Mouse (Mus musculus): ENCODE results near the gene Prap1. TPM values are rescaled to one million over a fixed set of nuclear protein-coding genes. Genes with fewer than 3 reads are reported as not detected.

Prap1 gene
- 4,234 and 4,267 TPM in 2 replicates for polyA plus RNA-seq (2015; fragmentation: Nextera tagmentation; extraction: Ambion mirVana)

GRCm38 (mm10) chr7:140092924-140093528 lies at the start of gene Prap1:
Prap1 (plus strand) TSS chr7:140093395.
- Histone ChIP-seq H3K4me2 (replicated peaks; ENCODE audit: low read depth) (peak within 1 kb of the TSS; percentile 66), H3K4me3 (ENCODE audit: low read depth, low read length) (peak within 1 kb of the TSS; percentile 41), H3K27ac (ENCODE audit: low read depth, low read length) (peak within 1 kb of the TSS; percentile 62), H3K36me3 (ENCODE audit: control insufficient read depth, insufficient read depth) (peaks cover 16% of the 10 kb centered on the region), H3K9me3 (ENCODE audit: control insufficient read depth) (no peaks in the 10 kb centered on the region), H3K9ac (ENCODE audit: low read depth, low read length) (no peak within 1 kb of the TSS), H3K4me1 (replicated peaks; ENCODE audit: control insufficient read depth, insufficient read depth, low read length) (no peaks in the 10 kb centered on the region), H3K27me3 (replicated peaks; ENCODE audit: control insufficient read depth, insufficient read depth, low read length) (no peaks in the 10 kb centered on the region)
- peak; percentile 55 for ATAC-seq
- WGBS: 38% methylated on average over 5 of the region's 5 CpGs
- TF ChIP-seq CTCF (IDR thresholded peaks at IDR 0.05; ENCODE audit: low read depth): no peak

GRCm38 (mm10) chr7:140045546-140045945 lies 47.6 kb upstream of the Prap1 start:
- H3K9me3 ChIP-seq (ENCODE audit: control insufficient read depth): no peaks in the 10 kb centered on the region
- H3K27me3 ChIP-seq (replicated peaks; ENCODE audit: control insufficient read depth, insufficient read depth, low read length): peaks cover 64% of the 10 kb centered on the region
- no peak for TF ChIP-seq CTCF (IDR thresholded peaks at IDR 0.05; ENCODE audit: low read depth)
- WGBS: 68% methylated on average over 4 of the region's 4 CpGs
- H3K27ac ChIP-seq (ENCODE audit: low read depth, low read length): no peak overlapping the region
- H3K4me3 ChIP-seq (ENCODE audit: low read depth, low read length): no peak overlapping the region
- H3K4me2 ChIP-seq (replicated peaks; ENCODE audit: low read depth): no peak overlapping the region
- peaks cover 4% of the 10 kb centered on the region; the same call in 1 of the 2 replicates for H3K4me1 ChIP-seq (replicated peaks; ENCODE audit: control insufficient read depth, insufficient read depth, low read length)
- no peak for ATAC-seq
- H3K36me3 ChIP-seq (ENCODE audit: control insufficient read depth, insufficient read depth): peaks cover 2% of the 10 kb centered on the region; the same call in 1 of the 2 replicates
- no peak overlapping the region for H3K9ac ChIP-seq (ENCODE audit: low read depth, low read length)

- no peak for ATAC-seq
- peaks cover 82% of the 10 kb centered on the region for H3K27me3 ChIP-seq (replicated peaks; ENCODE audit: control insufficient read depth, insufficient read depth, low read length)
- H3K4me3 ChIP-seq (ENCODE audit: low read depth, low read length): peak overlapping the region; percentile 52
- no peaks in the 10 kb centered on the region for H3K36me3 ChIP-seq (ENCODE audit: control insufficient read depth, insufficient read depth)
- no peak overlapping the region for H3K27ac ChIP-seq (ENCODE audit: low read depth, low read length)
- H3K9me3 ChIP-seq (ENCODE audit: control insufficient read depth): no peaks in the 10 kb centered on the region
- 2% methylated on average over 33 of the region's 33 CpGs for whole genome bisulfite sequencing
- H3K4me1 ChIP-seq (replicated peaks; ENCODE audit: control insufficient read depth, insufficient read depth, low read length): peaks cover 4% of the 10 kb centered on the region; the same call in 1 of the 2 replicates
- peak overlapping the region; percentile 85 for H3K4me2 ChIP-seq (replicated peaks; ENCODE audit: low read depth)
- no peak overlapping the region for H3K9ac ChIP-seq (ENCODE audit: low read depth, low read length)
- no peak for TF ChIP-seq CTCF (IDR thresholded peaks at IDR 0.05; ENCODE audit: low read depth)
These were observed 45.3 kb upstream of the Prap1 start for GRCm38 (mm10) chr7:140047811-140048311.

GRCm38 (mm10) chr7:140048361-140049114 lies 44.7 kb upstream of the Prap1 start, which contains the start of gene Msx3:
Msx3 (minus strand) TSS chr7:140049089.
- H3K9ac ChIP-seq (ENCODE audit: low read depth, low read length): no peak within 1 kb of the TSS
- H3K4me3 ChIP-seq (ENCODE audit: low read depth, low read length): peak within 1 kb of the TSS; percentile 52
- H3K36me3 ChIP-seq (ENCODE audit: control insufficient read depth, insufficient read depth): no peaks in the 10 kb centered on the region

GRCm38 (mm10) chr7:140049115-140049689 lies 44.0 kb upstream of the Prap1 start:
- 0 out of 2 replicates have a peak, but pooled peaks have one; percentile 16 for ATAC-seq
- Histone ChIP-seq H3K36me3 (ENCODE audit: control insufficient read depth, insufficient read depth) (no peaks in the 10 kb centered on the region), H3K27me3 (replicated peaks; ENCODE audit: control insufficient read depth, insufficient read depth, low read length) (peaks cover 86% of the 10 kb centered on the region), H3K9me3 (ENCODE audit: control insufficient read depth) (no peaks in the 10 kb centered on the region), H3K4me3 (ENCODE audit: low read depth, low read length) (peak overlapping the region; percentile 52), H3K9ac (ENCODE audit: low read depth, low read length) (no peak overlapping the region), H3K4me2 (replicated peaks; ENCODE audit: low read depth) (peak overlapping the region; percentile 85), H3K27ac (ENCODE audit: low read depth, low read length) (no peak overlapping the region), H3K4me1 (replicated peaks; ENCODE audit: control insufficient read depth, insufficient read depth, low read length) (peaks cover 4% of the 10 kb centered on the region; the same call in 1 of the 2 replicates)
- WGBS: under 1% methylated on average over 34 of the region's 34 CpGs
- TF ChIP-seq CTCF (IDR thresholded peaks at IDR 0.05; ENCODE audit: low read depth): no peak

More at GRCm38 (mm10) chr7:140048361-140049114, 44.7 kb upstream of the Prap1 start, which contains the start of gene Msx3:
- under 1% methylated on average over 56 of the region's 56 CpGs for WGBS
- no peak for ATAC-seq
- Histone ChIP-seq H3K9me3 (ENCODE audit: control insufficient read depth) (no peaks in the 10 kb centered on the region), H3K27me3 (replicated peaks; ENCODE audit: control insufficient read depth, insufficient read depth, low read length) (peaks cover 88% of the 10 kb centered on the region), H3K4me2 (replicated peaks; ENCODE audit: low read depth) (peak within 1 kb of the TSS; percentile 85), H3K27ac (ENCODE audit: low read depth, low read length) (no peak within 1 kb of the TSS), H3K4me1 (replicated peaks; ENCODE audit: control insufficient read depth, insufficient read depth, low read length) (peaks cover 4% of the 10 kb centered on the region; the same call in 1 of the 2 replicates)
- no peak for TF ChIP-seq CTCF (IDR thresholded peaks at IDR 0.05; ENCODE audit: low read depth)

- Histone ChIP-seq H3K36me3 (ENCODE audit: control insufficient read depth, insufficient read depth) (no peaks in the 10 kb centered on the region), H3K4me1 (replicated peaks; ENCODE audit: control insufficient read depth, insufficient read depth, low read length) (no peaks in the 10 kb centered on the region; the same call in 1 of the 2 replicates), H3K9ac (ENCODE audit: low read depth, low read length) (no peak overlapping the region), H3K9me3 (ENCODE audit: control insufficient read depth) (no peaks in the 10 kb centered on the region), H3K4me2 (replicated peaks; ENCODE audit: low read depth) (no peak overlapping the region), H3K27me3 (replicated peaks; ENCODE audit: control insufficient read depth, insufficient read depth, low read length) (peaks cover 64% of the 10 kb centered on the region), H3K4me3 (ENCODE audit: low read depth, low read length) (no peak overlapping the region), H3K27ac (ENCODE audit: low read depth, low read length) (no peak overlapping the region)
- no peak for TF ChIP-seq CTCF (IDR thresholded peaks at IDR 0.05; ENCODE audit: low read depth)
- no peak for ATAC-seq
- WGBS: 77% methylated on average over 4 of the region's 4 CpGs
These were observed 39.1 kb upstream of the Prap1 start for GRCm38 (mm10) chr7:140054124-140054523.

Measured in intestine, postnatal 0 days (tissue).